ENCODE assay signal across 12 mouse cellular contexts in genomic region chr3:82271965-82272364, GRCm38 (mm10).
"Had no signal": no experiment of that assay in that cellular context is flagged by ENCODE, and none has a peak within 500 bp of the region (broad histone marks: within the 10 kb centered on the region; RNA-seq: fewer than 3 reads in every experiment).

No protein-coding gene starts in this region.

- DNase-seq: retina, postnatal 1 day; right cerebral cortex, adult 18-20 months; right cerebral cortex, postnatal 14 days; right cerebral cortex, postnatal 25 days; right cerebral cortex, postnatal 4 days; spleen, adult 18-20 months; thymus, adult 18-20 months; thymus, adult 2 months; thymus, postnatal 14 days; thymus, postnatal 25 days; thymus, postnatal 36 days; thymus, postnatal 4 days had no signal
